Mouse (Mus musculus) ES-Bruce4 (cell line): ENCODE measurements around the gene Krt27.
A peak's percentile ranks its signal among the peaks of the same experiment; 100 is the strongest.

Experiments
- CTCF ChIP-seq: IDR thresholded peaks from one replicate; pipeline ENCODE4 v1.8.1; 2011; ENCODE audit warnings: low read depth, low read length
- POLR2A ChIP-seq: IDR thresholded peaks from one replicate; pipeline ENCODE4 v1.8.1; 2011; ENCODE audit warnings: low read length; ENCODE audit not compliant: insufficient read depth

- peak; percentile 36 for TF ChIP-seq CTCF
- TF ChIP-seq POLR2A: no peak
Measured at GRCm38 (mm10) chr11:99364412-99364811, 13.5 kb upstream of the Krt27 start.
